8 mouse cellular contexts compared by ENCODE assay signal in the genomic region with DNA sequence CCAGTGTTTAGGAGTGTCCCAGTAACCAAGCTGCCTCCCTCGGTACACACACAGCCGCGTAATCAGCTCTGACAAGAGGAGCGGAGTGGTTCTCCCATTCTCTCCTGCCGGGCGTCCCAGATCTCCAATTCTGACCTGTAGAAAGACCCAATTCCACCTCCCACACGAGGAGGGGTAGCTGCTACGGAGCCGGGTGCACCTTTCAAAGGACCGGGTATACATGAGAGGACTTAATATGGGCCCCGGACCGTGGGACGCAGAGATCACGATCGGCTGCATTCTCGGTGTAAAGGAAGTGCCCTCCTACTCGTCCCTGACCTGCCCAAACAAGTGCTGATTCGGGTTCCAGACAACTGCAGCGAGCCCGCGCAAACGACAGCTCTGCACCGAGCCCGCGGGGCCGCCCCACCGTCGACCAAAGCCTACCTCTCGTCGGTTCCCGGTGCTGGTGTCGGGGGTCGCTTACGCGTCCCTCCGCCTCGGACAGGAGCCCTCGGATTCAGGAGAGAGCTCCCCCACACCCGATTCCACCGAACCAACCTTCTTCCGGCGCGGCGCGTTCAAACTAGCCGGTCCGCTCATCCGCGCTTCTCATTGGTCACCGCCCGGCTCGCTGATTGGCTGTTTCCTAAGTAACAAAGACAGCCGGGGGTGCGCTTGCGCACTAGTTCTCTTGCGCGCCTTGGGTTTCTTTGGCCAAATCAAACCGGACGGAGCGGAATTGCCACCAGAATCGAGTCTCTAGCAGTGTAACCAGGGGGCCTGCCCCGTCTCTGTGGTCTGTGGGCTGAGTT. TPM values are rescaled to one million over a fixed set of nuclear protein-coding genes. Genes with fewer than 3 reads are reported as not detected.
DNase-seq lines count a peak whose midpoint lies in the region; ATAC-seq and TF ChIP-seq lines count a peak whose summit lies in the region.

A gene (minus strand): TSS at position 568 of the 794 bp plus-strand sequence.

- WGBS in kidney, embryonic 14.5 days: under 1% methylated on average over 62 of the region's 62 CpGs
- WGBS in limb, embryonic 15.5 days: under 1% methylated on average over 62 of the region's 62 CpGs

- H3K4me2 ChIP-seq in kidney, embryonic 14.5 days (replicated peaks; ENCODE audit: low read depth, low read length): peak within 1 kb of the TSS; percentile 56
- H3K4me2 ChIP-seq in limb, embryonic 15.5 days: peak within 1 kb of the TSS; percentile 74

- H3K36me3 ChIP-seq in kidney, embryonic 14.5 days (ENCODE audit: control insufficient read depth, insufficient read depth, low read length): peaks cover 11% of the 10 kb centered on the region; the same call in 1 of the 2 replicates
- no peaks in the 10 kb centered on the region for H3K36me3 ChIP-seq in limb, embryonic 15.5 days

- peak; percentile 92 for ATAC-seq in kidney, embryonic 14.5 days (ENCODE audit: low FRiP score, low TSS enrichment)
- ATAC-seq in limb, embryonic 15.5 days (ENCODE audit: insufficient number of reproducible peaks, low FRiP score, low TSS enrichment, low read depth): peak; percentile 88

- no peaks in the 10 kb centered on the region for H3K27me3 ChIP-seq in kidney, embryonic 14.5 days (ENCODE audit: control insufficient read depth, insufficient read depth, low read length)
- H3K27me3 ChIP-seq in limb, embryonic 15.5 days: no peaks in the 10 kb centered on the region

- H3K9me3 ChIP-seq in kidney, embryonic 14.5 days (ENCODE audit: control insufficient read depth, low read length): no peaks in the 10 kb centered on the region
- H3K9me3 ChIP-seq in limb, embryonic 15.5 days: no peaks in the 10 kb centered on the region

- peaks cover 20% of the 10 kb centered on the region for H3K4me1 ChIP-seq in bone marrow macrophage, adult 2 months (ENCODE audit: control insufficient read depth, insufficient read depth, low read length)
- peaks cover 2% of the 10 kb centered on the region; the same call in 1 of the 2 replicates for H3K4me1 ChIP-seq in embryonic fibroblast, embryonic 13.5 days (ENCODE audit: control insufficient read depth, insufficient read depth, low read length)
- H3K4me1 ChIP-seq in kidney, embryonic 14.5 days (ENCODE audit: control insufficient read depth, insufficient read depth, low read length): peaks cover 2% of the 10 kb centered on the region; the same call in 1 of the 2 replicates
- H3K4me1 ChIP-seq in limb, embryonic 15.5 days: peaks cover 28% of the 10 kb centered on the region

- TF ChIP-seq CTCF in bone marrow macrophage, adult 2 months (IDR thresholded peaks at IDR 0.05; ENCODE audit: low read depth, low read length): no peak
- no peak for TF ChIP-seq CTCF in embryonic fibroblast, embryonic 13.5 days (IDR thresholded peaks at IDR 0.05; ENCODE audit: borderline replicate concordance, insufficient read depth, low read length)

- no peak for TF ChIP-seq POLR2A in bone marrow macrophage, adult 2 months (IDR thresholded peaks at IDR 0.05; ENCODE audit: borderline replicate concordance, low read depth, low read length)
- TF ChIP-seq POLR2A in embryonic fibroblast, embryonic 13.5 days (IDR thresholded peaks at IDR 0.05; ENCODE audit: low read depth, low read length): peak; percentile 65

- DNase-seq in A20 (ENCODE audit: low read depth, low spot score): peak; percentile 98
- peak; percentile 93 to 95 for DNase-seq in heart, adult 9 months (ENCODE audit: low spot score in 2 of 2)
- peak; percentile 81 for DNase-seq in monocyte, adult 2 months (ENCODE audit: low read depth in 1 of 2, low spot score in 2 of 2)
- peak; percentile 91 to 95 for DNase-seq in spleen, postnatal 36 days (ENCODE audit: low spot score in 2 of 2)

- H3K9ac ChIP-seq in kidney, embryonic 14.5 days (ENCODE audit: low read depth, low read length): peak within 1 kb of the TSS; percentile 86
- H3K9ac ChIP-seq in limb, embryonic 15.5 days: peak within 1 kb of the TSS; percentile 45

- H3K4me3 ChIP-seq in bone marrow macrophage, adult 2 months (ENCODE audit: insufficient read depth, low read length): peak within 1 kb of the TSS; percentile 90
- peak within 1 kb of the TSS; percentile 83 for H3K4me3 ChIP-seq in embryonic fibroblast, embryonic 13.5 days (ENCODE audit: insufficient read depth, low read length)
- peak within 1 kb of the TSS; percentile 88 for H3K4me3 ChIP-seq in kidney, embryonic 14.5 days (ENCODE audit: low read length)
- H3K4me3 ChIP-seq in limb, embryonic 15.5 days: peak within 1 kb of the TSS; percentile 74

- H3K27ac ChIP-seq in bone marrow macrophage, adult 2 months (ENCODE audit: insufficient read depth, low read depth, low read length): peak within 1 kb of the TSS; percentile 60
- H3K27ac ChIP-seq in embryonic fibroblast, embryonic 13.5 days (ENCODE audit: insufficient read depth, low read length): peak within 1 kb of the TSS; percentile 74
- H3K27ac ChIP-seq in kidney, embryonic 14.5 days (ENCODE audit: low read depth, low read length): peak within 1 kb of the TSS; percentile 93
- peak within 1 kb of the TSS; percentile 91 for H3K27ac ChIP-seq in limb, embryonic 15.5 days

RNA-seq across cellular contexts. Expression of the gene that starts here (rescaled TPM):
- polyA plus RNA-seq in bone marrow macrophage, adult 2 months (2012; ENCODE audit: insufficient read depth, insufficient read length, missing spikeins): 10.9 and 11.9 TPM in 2 replicates
- 10.5 and 15.7 TPM in 2 replicates for polyA plus RNA-seq in embryonic fibroblast, embryonic 13.5 days (2011; ENCODE audit: insufficient read length, low read depth, missing spikeins)
- 8.3 and 13.0 TPM in 2 replicates for polyA plus RNA-seq in kidney, embryonic 14.5 days (2014; fragmentation: Nextera tagmentation; extraction: Ambion mirVana)
- polyA plus RNA-seq in limb, embryonic 15.5 days (2015; fragmentation: Nextera tagmentation; extraction: Ambion mirVana): 8.0 and 8.4 TPM in 2 replicates

Comparison
In these comparisons a context has a peak if more than half of its experiments do, and no peak if none do; other contexts are left out.
1. Peak in every context shown above with its lines: DNase-seq, ATAC-seq, H3K4me3 ChIP-seq and H3K27ac ChIP-seq.